Mouse (Mus musculus): ENCODE data around the gene Pou4f2. TPM values are rescaled to one million over a fixed set of nuclear protein-coding genes. Genes with fewer than 3 reads are reported as not detected.

The Pou4f2 gene
- polyA plus RNA-seq, 1 experiment, result not detected

DNA sequence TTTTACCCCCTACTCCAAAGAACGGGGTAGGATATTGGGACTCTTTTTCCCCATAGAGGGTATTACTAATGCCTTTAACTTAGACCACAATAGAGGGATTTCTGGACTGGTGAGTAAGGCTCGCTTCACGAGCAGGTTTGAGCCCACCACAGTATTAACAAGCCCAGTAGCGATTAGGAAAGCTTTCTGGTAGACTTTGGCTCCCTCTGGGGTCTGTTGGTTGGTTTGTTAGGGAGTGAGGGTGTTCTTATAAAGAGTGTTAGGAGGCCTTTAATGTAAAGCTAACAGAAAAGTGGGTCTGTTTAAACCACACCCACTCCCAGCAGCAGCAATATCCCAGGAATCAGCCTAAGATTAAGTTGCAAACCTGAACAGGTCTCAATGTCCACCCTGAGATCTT is 17.2 kb downstream of the Pou4f2 start:
- DNase-seq (ENCODE audit: low read depth), result no peak

DNA sequence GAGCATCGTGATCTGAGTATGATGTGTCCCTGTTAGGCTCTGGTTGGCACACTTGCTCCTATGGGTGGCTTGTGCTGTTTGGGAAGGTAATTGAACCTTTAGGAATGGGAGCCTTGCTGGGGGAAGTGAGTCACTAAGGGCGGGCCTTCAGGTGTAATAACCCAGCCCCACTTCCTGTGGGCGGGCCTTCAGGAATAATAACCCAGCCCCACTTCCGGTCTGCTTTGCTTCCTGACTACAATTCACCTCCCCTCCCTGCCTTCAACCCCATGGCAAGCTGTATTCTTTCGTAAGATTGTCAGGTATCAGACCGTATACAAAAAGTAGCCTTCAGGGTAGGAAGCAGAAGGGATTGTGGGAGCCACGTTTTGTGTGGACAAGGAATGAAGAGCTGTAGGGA is 45.7 kb downstream of the Pou4f2 start:
- no peak for DNase-seq (ENCODE audit: low read depth)

Other genes with a start within 250 kb of the Pou4f2 start
- 1.3 and 2.0 TPM in 2 replicates for gene Ttc29, start 223.3 kb downstream of the Pou4f2 start, polyA plus RNA-seq (2012; rRNA removed)
- 22.7 and 25.5 TPM in 2 replicates for gene Rbmxl1, start 72.3 kb upstream of the Pou4f2 start, polyA plus RNA-seq (2012; rRNA removed)
- gene Slc10a7, start 72.7 kb upstream of the Pou4f2 start, polyA plus RNA-seq (2012; rRNA removed), result 14.5 and 18.5 TPM in 2 replicates

Measured in gonadal fat pad, adult 2 months (tissue).